Mouse (Mus musculus) adrenal gland, adult 8-10 months (tissue): ENCODE measurements around the gene Plekhm3. TPM values are rescaled to one million over a fixed set of nuclear protein-coding genes. Genes with fewer than 3 reads are reported as not detected.

Experiments used
- DNase-seq: peaks from one replicate; pipeline ENCODE4 v3.0.0; 2022
- total RNA-seq, 4 experiments: library from RNA; stranded (reverse); gene quantifications; 2 replicates each; pipeline ENCODE4 v1.2.4; 2022

Gene Plekhm3
- total RNA-seq, 4 experiments from 2014 or later: 21.0 to 40.6 (median 31.8) TPM

- no peak for DNase-seq
Observed at GRCm38 (mm10) chr1:64823564-64823963, 133.1 kb downstream of the Plekhm3 start.

GRCm38 (mm10) chr1:64817709-64818108 lies 138.9 kb downstream of the Plekhm3 start:
- no peak for DNase-seq

GRCm38 (mm10) chr1:64813182-64813581 lies 143.4 kb downstream of the Plekhm3 start:
- DNase-seq: no peak

GRCm38 (mm10) chr1:64811956-64812355 lies 144.7 kb downstream of the Plekhm3 start:
- no peak for DNase-seq

GRCm38 (mm10) chr1:64809085-64809484 lies 147.5 kb downstream of the Plekhm3 start:
- no peak for DNase-seq

GRCm38 (mm10) chr1:64807766-64808165 lies 148.9 kb downstream of the Plekhm3 start:
- no peak for DNase-seq

DNA sequence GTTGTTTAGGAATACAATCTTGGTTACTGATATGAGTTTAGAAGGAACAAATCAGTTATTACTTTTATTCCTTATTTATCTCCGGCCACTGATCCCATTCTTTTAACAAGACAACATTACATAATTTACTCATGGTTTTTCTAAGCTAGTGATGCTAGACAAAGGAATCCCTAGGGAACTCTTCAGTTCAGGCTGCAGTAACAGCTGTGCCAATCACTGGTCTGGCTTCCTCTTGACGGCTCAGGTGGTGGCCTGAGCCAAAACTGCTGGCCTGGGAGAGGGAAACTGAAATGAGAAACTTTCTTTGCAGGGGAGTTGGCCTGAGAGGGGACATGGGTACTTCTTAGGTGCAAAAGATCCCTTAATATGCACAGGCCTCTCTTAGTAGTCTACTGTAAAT lies 151.4 kb downstream of the Plekhm3 start:
- no peak for DNase-seq

- no peak for DNase-seq
Observed at GRCm38 (mm10) chr1:64802631-64803030, 154.0 kb downstream of the Plekhm3 start.

DNA sequence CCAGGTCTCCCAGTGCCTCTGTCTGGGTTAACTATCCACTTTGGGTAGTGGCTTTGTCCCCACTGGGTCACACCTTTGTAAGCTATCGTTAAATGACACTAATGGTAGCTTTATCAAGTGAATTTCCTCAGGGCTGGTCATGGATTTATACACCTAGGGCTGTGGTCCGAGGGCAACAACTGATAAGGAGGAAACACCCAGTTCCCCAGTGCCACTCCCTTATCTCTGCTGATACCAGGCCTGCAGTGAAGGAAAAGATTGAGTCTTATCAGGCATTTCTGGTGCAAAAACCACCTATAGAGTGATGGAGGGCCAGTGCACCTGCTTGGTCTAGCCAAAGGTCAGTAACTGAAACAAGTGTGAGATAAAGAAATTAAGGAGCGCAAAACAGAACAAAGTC lies 159.0 kb downstream of the Plekhm3 start:
- DNase-seq: no peak

GRCm38 (mm10) chr1:64796867-64797582 lies 159.6 kb downstream of the Plekhm3 start:
- no peak for DNase-seq

GRCm38 (mm10) chr1:64795284-64796040 lies 161.2 kb downstream of the Plekhm3 start:
- peak; percentile 38 for DNase-seq

DNA sequence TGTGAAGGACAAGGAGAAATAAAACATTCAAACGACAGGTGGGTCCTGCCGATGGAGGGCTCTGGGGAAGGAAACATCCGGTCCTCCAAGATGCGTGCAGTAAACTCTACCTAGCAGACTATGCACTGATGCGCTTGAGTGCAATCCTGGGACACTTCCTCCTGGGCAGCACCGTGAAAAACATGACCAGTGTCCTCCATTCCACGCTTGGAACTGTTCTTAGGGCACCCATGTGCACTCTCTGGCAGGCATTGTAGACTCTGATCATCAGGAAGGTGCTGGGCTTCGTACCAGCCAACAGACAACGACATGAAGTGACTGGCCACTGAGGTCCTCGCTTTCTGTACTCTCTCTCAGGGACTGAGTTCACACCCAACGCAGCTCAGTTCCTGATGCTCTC lies 162.5 kb downstream of the Plekhm3 start:
- DNase-seq: no peak

DNA sequence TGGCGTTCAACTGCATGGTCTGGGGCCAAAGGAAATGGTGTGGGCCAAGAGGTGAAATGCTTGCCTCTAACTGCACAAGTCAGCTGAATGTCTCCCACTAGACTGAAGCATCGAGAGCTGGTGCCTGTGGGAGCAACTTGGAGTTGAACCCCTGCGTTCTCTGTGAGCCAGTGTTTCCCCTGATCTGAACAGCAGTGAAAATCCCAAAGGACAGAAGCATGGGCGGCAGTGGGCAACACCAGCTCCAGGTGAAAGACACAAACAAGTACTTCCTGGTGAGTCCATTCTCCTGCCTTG lies 163.4 kb downstream of the Plekhm3 start:
- DNase-seq: no peak

DNA sequence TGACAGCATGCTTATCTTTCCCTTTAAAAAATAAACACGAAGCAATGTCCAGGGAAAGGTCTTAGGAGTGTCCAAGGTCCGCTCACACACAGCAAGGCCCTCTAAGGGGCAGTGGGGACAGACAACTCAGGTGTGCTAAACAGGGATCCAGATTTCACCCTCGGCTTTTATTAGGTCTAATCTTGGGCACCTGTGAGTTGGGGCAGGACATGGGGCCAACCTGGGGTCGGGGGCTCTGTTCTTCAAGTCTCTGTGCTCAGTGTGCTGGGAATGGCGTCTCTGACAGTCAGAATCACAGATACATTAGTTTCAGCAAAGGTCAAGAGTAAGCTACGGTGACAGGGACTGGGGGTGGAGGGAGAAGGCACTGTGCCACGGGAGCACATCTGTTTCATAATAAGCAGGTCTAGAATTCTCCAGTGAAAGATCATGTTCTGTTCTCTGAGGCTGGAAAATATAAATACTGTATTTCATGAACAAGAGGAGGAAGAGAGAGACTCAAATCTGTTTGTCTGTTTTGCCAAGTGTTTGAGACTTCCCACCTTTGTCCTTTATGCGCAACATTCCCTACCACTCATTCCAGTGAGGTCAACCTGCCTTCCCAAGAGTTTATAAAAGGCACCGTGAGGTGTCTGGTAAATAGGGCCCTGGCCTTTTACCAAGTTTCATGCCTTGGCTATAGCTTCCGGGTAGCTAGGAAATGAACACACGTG lies 163.9 kb downstream of the Plekhm3 start:
- no peak for DNase-seq

GRCm38 (mm10) chr1:64791826-64792225 lies 164.8 kb downstream of the Plekhm3 start:
- no peak for DNase-seq

DNA sequence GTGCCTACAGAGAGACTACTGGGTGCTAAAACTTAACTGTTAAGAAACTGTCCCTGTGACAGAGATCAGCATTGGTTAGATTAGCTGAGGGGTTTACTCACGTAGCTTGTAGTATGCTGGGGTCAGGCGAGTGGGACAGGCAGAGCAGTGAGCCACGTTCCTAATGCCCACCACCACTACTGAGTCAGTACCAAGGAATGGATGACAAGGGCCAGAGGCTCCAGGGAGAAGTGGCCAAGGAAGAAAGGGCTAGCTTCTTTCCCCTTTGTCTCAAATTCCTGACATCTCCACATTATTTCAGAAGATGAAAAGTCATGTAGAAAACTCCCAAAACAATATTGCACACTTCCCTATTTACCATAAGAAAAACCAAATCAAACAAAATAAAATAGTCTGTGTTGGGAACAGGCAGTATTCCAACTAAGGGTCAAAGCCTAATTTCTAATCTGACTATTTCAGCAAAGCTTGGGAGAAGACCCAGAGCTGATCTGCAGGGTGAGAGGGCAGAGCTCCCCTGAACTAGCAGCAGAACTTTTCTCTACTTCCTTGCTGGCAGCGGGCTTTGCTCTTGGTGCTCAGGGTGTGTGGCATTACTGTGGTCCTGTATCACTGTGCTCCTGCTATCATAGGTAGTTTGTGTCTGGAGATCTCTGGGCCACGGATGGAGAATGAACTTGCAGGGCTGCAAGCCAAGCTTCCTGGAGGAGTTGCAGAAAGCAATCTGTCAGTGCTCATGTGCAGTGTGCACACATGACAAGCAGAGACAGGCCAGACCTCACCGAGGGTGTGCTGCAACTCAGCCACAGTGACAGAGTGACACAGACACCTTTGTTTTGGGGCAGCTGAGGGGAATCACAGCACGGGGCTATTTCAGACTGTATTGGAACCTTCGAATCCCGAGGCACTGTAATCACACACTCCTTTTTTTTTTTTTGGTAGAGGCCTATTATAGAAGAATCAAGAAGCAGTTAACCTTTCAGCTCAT lies 165.5 kb downstream of the Plekhm3 start:
- DNase-seq: no peak

- DNase-seq: no peak
Observed at GRCm38 (mm10) chr1:64787701-64788515, 168.7 kb downstream of the Plekhm3 start.

- DNase-seq: no peak
Observed at GRCm38 (mm10) chr1:64779863-64780262, 176.8 kb downstream of the Plekhm3 start.

DNA sequence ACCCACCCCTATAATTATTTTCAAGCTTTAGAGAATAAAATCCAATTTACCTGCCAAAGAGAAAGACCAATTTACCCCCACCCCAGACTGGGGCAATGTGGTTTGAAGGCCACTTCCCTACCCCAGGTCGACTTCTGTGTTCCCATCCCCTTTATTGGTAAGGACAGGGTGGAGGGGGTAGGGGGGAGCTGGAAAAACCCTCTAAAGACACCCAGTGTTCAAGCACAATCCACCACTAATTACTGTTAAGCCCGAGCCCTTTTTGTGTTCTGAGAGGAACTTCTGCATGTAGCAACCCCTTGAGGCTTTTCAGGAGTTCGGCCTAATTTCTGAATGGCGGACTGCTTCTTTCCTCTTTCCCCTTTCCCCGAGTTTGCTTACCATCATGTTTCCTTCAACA lies 177.2 kb downstream of the Plekhm3 start:
- no peak for DNase-seq

- DNase-seq: no peak
Observed at GRCm38 (mm10) chr1:64773305-64773704, 183.3 kb downstream of the Plekhm3 start.

GRCm38 (mm10) chr1:64770169-64770568 lies 186.5 kb downstream of the Plekhm3 start:
- DNase-seq: no peak
